Mouse (Mus musculus) liver, embryonic 12.5 days (tissue): Measurements from ENCODE around the gene Uqcc2. TPM values are rescaled to one million over a fixed set of nuclear protein-coding genes. Genes with fewer than 3 reads are reported as not detected.
A peak's percentile ranks its signal among the peaks of the same experiment; 100 is the strongest.

Source experiments
- ATAC-seq: fragments of 200-750 bp; cut with Nextera tagmentation; 2 replicates; pipeline ENCODE4 v1.8.0; 2017; ENCODE audit warnings: moderate number of reproducible peaks, mild to moderate bottlenecking, moderate library complexity
- H3K27ac ChIP-seq: fragments of 300-500 bp; sonication (generic); 2 replicates; pipeline ENCODE4 v1.5.1; 2016; ENCODE audit warnings: mild to moderate bottlenecking
- H3K27me3 ChIP-seq: fragments of 300-500 bp; sonication (generic); replicated peaks from 2 replicates; pipeline ENCODE4 v1.6.1; 2016; ENCODE audit warnings: mild to moderate bottlenecking, moderate library complexity
- H3K36me3 ChIP-seq: fragments of 300-500 bp; sonication (generic); 2 replicates; pipeline ENCODE4 v1.6.1; 2016; ENCODE audit warnings: mild to moderate bottlenecking, moderate library complexity
- H3K4me1 ChIP-seq: fragments of 300-500 bp; sonication (generic); 2 replicates; pipeline ENCODE4 v1.6.1; 2016
- H3K4me2 ChIP-seq: fragments of 300-500 bp; sonication (generic); 2 replicates; pipeline ENCODE4 v1.6.1; 2016; ENCODE audit warnings: mild to moderate bottlenecking, moderate library complexity
- H3K4me3 ChIP-seq: fragments of 300-500 bp; sonication (generic); 2 replicates; pipeline ENCODE4 v1.5.1; 2016; ENCODE audit warnings: mild to moderate bottlenecking, moderate library complexity
- H3K9ac ChIP-seq: fragments of 300-500 bp; sonication (generic); 2 replicates; pipeline ENCODE4 v1.6.1; 2016; ENCODE audit warnings: mild to moderate bottlenecking, moderate library complexity
- H3K9me3 ChIP-seq: fragments of 300-500 bp; sonication (generic); replicated peaks from 2 replicates; pipeline ENCODE4 v1.6.1; 2016; ENCODE audit warnings: mild to moderate bottlenecking, moderate library complexity
- WGBS: fragments of 180-500 bp; shearing (Covaris S2); methylation state at CpG from one replicate; pipeline ENCODE4 v1.1.7; 2016; ENCODE audit not compliant: insufficient replicate concordance; 5-methylcytosine and 5-hydroxymethylcytosine counted together
- polyA plus RNA-seq: library from polyadenylated mRNA; unstranded; fragments of >200 nt; fragmentation: Nextera tagmentation; extraction: Ambion mirVana; gene quantifications from 2 replicates; pipeline ENCODE4 v1.2.1, GENCODE M21; 2016

Gene Uqcc2
- polyA plus RNA-seq, 1 experiment from 2014 or later: 262 TPM

- peak; percentile 94 for ATAC-seq
- Histone ChIP-seq H3K9me3 (no peaks in the 10 kb centered on the region), H3K36me3 (no peaks in the 10 kb centered on the region), H3K4me1 (peaks cover 70% of the 10 kb centered on the region), H3K4me2 (peak overlapping the region; percentile 50), H3K27ac (peak overlapping the region; percentile 94), H3K27me3 (peaks cover 16% of the 10 kb centered on the region), H3K9ac (peak overlapping the region; percentile 62), H3K4me3 (no peak overlapping the region)
- 30% methylated on average over 8 of the region's 8 CpGs for WGBS
Measured at GRCm38 (mm10) chr17:27152976-27153723, 19.4 kb upstream of the Uqcc2 start.

DNA sequence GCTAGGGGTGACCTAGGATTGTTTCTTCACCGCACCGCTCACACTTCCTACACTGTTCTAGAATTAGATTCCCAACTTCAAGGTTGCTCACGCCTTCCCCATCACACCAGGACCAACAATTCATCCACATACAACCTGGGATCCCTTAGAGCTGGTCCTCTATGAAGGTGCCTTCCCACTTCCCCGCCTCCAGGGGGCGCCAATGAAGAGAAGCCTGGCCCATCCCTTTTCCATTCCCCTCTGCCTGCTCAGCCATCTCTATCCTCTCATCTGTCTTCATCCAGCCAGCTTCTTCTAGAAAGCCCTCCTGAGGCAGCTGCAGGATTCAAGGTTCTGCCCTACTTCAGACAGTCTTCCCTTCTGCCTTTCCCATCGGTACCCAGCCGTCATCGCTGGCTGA is 17.7 kb upstream of the Uqcc2 start:
- Histone ChIP-seq H3K27ac (no peak overlapping the region; the same call in 1 of the 2 replicates), H3K4me1 (peaks cover 67% of the 10 kb centered on the region)

GRCm38 (mm10) chr17:27150871-27151270 is 17.2 kb upstream of the Uqcc2 start:
- Histone ChIP-seq H3K9me3 (no peaks in the 10 kb centered on the region), H3K9ac (peak overlapping the region; percentile 40), H3K4me2 (no peak overlapping the region), H3K4me3 (no peak overlapping the region), H3K4me1 (peaks cover 67% of the 10 kb centered on the region), H3K27ac (peak overlapping the region; percentile 53), H3K36me3 (no peaks in the 10 kb centered on the region), H3K27me3 (peaks cover 25% of the 10 kb centered on the region)
- ATAC-seq: no peak
- 65% methylated on average over 7 of the region's 7 CpGs for WGBS

More for the DNA sequence above, 17.7 kb upstream of the Uqcc2 start:
- Histone ChIP-seq H3K36me3 (no peaks in the 10 kb centered on the region), H3K4me3 (no peak overlapping the region), H3K4me2 (no peak overlapping the region), H3K9ac (no peak overlapping the region), H3K9me3 (no peaks in the 10 kb centered on the region), H3K27me3 (peaks cover 20% of the 10 kb centered on the region)
- 63% methylated on average over 8 of the region's 8 CpGs for WGBS
- no peak for ATAC-seq

- no peak for ATAC-seq
- 28% methylated on average over 8 of the region's 8 CpGs for WGBS
- Histone ChIP-seq H3K4me3 (no peak overlapping the region), H3K27ac (no peak overlapping the region), H3K4me1 (peaks cover 35% of the 10 kb centered on the region), H3K4me2 (no peak overlapping the region), H3K9me3 (no peaks in the 10 kb centered on the region), H3K27me3 (peaks cover 62% of the 10 kb centered on the region), H3K36me3 (no peaks in the 10 kb centered on the region), H3K9ac (no peak overlapping the region)
Measured at GRCm38 (mm10) chr17:27146323-27146923, 12.7 kb upstream of the Uqcc2 start.

DNA sequence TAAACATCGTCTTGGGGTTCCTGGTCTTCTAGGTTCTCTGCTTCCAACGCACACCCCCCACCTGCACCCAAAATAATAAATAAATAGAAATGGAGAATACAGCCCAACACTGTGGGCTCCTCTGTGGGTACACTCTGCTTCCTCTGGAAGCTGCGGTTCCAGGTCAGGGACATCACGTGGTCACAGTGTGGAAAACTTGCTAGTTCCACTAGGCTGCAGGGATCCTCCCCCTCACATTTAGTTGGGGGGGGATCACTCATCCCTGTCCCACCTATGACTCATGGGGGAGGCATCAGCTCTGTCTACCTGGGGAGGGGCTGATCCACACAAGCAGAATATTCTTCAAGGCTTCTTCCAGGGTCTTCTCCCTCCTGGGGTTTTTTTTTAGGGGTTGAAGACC is 10.4 kb upstream of the Uqcc2 start:
- 56% methylated on average over 4 of the region's 4 CpGs for WGBS
- ATAC-seq: no peak
- H3K9ac ChIP-seq: no peak overlapping the region

GRCm38 (mm10) chr17:27141971-27142450 is 8.3 kb upstream of the Uqcc2 start:
- ATAC-seq: 0 out of 2 replicates have a peak, but pooled peaks have one; percentile 27
- no peak overlapping the region for H3K4me2 ChIP-seq
- 48% methylated on average over 10 of the region's 10 CpGs for WGBS

More for the DNA sequence above, 10.4 kb upstream of the Uqcc2 start:
- Histone ChIP-seq H3K4me3 (no peak overlapping the region), H3K27ac (no peak overlapping the region), H3K4me2 (no peak overlapping the region), H3K36me3 (no peaks in the 10 kb centered on the region), H3K9me3 (no peaks in the 10 kb centered on the region), H3K27me3 (peaks cover 66% of the 10 kb centered on the region), H3K4me1 (peaks cover 23% of the 10 kb centered on the region)

DNA sequence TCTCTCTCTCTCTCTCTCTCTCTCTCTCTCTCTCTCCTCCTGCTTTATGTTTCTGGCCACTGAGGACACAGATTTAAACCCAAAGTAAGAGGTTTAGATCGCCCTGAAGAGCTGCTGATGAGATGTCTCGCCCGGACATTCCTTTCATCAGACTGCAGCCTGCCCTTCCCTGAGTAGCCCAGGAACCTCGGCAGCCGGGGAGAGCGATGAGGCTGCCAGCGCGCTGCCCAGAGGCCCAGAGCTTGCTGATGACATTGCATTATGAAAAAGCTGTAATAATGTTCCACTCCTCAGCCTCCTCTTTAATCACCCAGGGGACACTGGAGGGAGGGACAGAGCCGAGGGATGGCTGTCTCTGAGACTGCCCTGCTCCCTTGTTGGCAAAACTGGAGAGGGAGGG is 6.5 kb upstream of the Uqcc2 start:
- Histone ChIP-seq H3K4me2 (no peak overlapping the region), H3K4me3 (no peak overlapping the region), H3K9ac (no peak overlapping the region), H3K4me1 (peaks cover 13% of the 10 kb centered on the region), H3K9me3 (no peaks in the 10 kb centered on the region), H3K27ac (no peak overlapping the region), H3K36me3 (no peaks in the 10 kb centered on the region), H3K27me3 (peaks cover 52% of the 10 kb centered on the region)
- ATAC-seq: no peak
- WGBS: 61% methylated on average over 9 of the region's 9 CpGs

More at GRCm38 (mm10) chr17:27141971-27142450, 8.3 kb upstream of the Uqcc2 start:
- peaks cover 68% of the 10 kb centered on the region for H3K27me3 ChIP-seq
- H3K4me3 ChIP-seq: no peak overlapping the region
- H3K9ac ChIP-seq: no peak overlapping the region
- no peaks in the 10 kb centered on the region for H3K36me3 ChIP-seq
- no peaks in the 10 kb centered on the region for H3K9me3 ChIP-seq
- H3K27ac ChIP-seq: no peak overlapping the region
- peaks cover 21% of the 10 kb centered on the region for H3K4me1 ChIP-seq

DNA sequence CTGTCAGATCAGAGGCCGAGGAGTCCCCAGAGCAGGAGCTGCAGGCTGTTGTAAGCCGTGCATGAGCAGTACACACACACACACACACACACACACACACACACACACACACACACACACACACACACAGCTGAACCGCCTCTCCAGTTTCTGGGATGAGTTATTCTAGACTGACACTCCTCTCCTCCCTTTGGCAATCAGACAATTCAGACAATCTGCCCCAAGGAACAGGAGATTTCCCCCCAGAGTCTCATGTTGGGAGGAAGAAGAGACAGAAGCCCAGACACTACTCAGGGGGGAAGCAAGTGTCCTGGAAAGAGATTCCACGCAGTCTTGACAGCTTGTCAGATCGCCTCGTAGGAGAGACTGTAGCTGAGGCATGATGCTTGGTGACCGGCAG is 5.6 kb upstream of the Uqcc2 start:
- Histone ChIP-seq H3K4me3 (no peak overlapping the region), H3K4me1 (peaks cover 23% of the 10 kb centered on the region), H3K27ac (no peak overlapping the region), H3K9ac (no peak overlapping the region), H3K27me3 (peaks cover 44% of the 10 kb centered on the region), H3K36me3 (no peaks in the 10 kb centered on the region), H3K4me2 (no peak overlapping the region), H3K9me3 (no peaks in the 10 kb centered on the region)
- 55% methylated on average over 7 of the region's 7 CpGs for WGBS
- ATAC-seq: no peak

- Histone ChIP-seq H3K27ac (no peak overlapping the region), H3K9ac (no peak overlapping the region), H3K36me3 (no peaks in the 10 kb centered on the region), H3K4me1 (peaks cover 28% of the 10 kb centered on the region), H3K9me3 (no peaks in the 10 kb centered on the region), H3K27me3 (peaks cover 39% of the 10 kb centered on the region), H3K4me2 (no peak overlapping the region), H3K4me3 (no peak overlapping the region)
- ATAC-seq: no peak
- 75% methylated on average over 9 of the region's 9 CpGs for WGBS
Measured at GRCm38 (mm10) chr17:27138396-27138795, 4.7 kb upstream of the Uqcc2 start.

GRCm38 (mm10) chr17:27134715-27135114 is 999 bp upstream of the Uqcc2 start:
- ATAC-seq: no peak
- H3K4me3 ChIP-seq: no peak overlapping the region
- 18% methylated on average over 3 of the region's 3 CpGs for WGBS
- H3K27ac ChIP-seq: no peak overlapping the region
- H3K27me3 ChIP-seq: peaks cover 9% of the 10 kb centered on the region; the same call in 1 of the 2 replicates
- no peak overlapping the region for H3K4me2 ChIP-seq
- peaks cover 59% of the 10 kb centered on the region for H3K4me1 ChIP-seq
- H3K9ac ChIP-seq: no peak overlapping the region
- no peaks in the 10 kb centered on the region for H3K9me3 ChIP-seq
- H3K36me3 ChIP-seq: peaks cover 9% of the 10 kb centered on the region; the same call in 1 of the 2 replicates

DNA sequence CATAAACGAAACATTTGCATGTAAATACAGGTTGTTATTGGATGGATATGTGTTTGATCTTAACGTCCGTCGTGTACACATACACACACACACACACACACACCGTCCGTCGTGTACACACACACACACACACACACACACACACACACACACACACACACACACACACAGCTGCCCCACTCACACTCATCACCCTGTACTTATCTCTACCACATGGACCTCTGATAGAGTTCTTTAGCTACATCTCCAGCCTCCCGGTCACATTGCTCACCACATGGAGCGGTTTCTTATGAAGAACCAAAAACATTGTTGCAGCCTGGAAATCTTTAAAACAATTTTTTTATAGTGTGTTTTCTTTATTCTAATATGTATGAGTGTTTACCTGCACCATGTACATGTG is 471 bp upstream of the Uqcc2 start:
- peak; percentile 67 for ATAC-seq
- 15% methylated on average over 9 of the region's 9 CpGs for WGBS
- H3K4me1 ChIP-seq: peaks cover 59% of the 10 kb centered on the region
- no peaks in the 10 kb centered on the region for H3K9me3 ChIP-seq
- peaks cover 14% of the 10 kb centered on the region for H3K36me3 ChIP-seq
- H3K4me2 ChIP-seq: peak overlapping the region; percentile 68
- peak overlapping the region; percentile 73 for H3K4me3 ChIP-seq
- peaks cover 4% of the 10 kb centered on the region; the same call in 1 of the 2 replicates for H3K27me3 ChIP-seq
- H3K27ac ChIP-seq: peak overlapping the region; percentile 76
- peak overlapping the region; percentile 73; the same call in 1 of the 2 replicates for H3K9ac ChIP-seq

- no peak for ATAC-seq
- H3K4me1 ChIP-seq: peaks cover 62% of the 10 kb centered on the region
- H3K9me3 ChIP-seq: no peaks in the 10 kb centered on the region
- H3K4me2 ChIP-seq: no peak overlapping the region
- WGBS: 84% methylated on average over 10 of the region's 10 CpGs
- no peaks in the 10 kb centered on the region for H3K27me3 ChIP-seq
- H3K4me3 ChIP-seq: no peak overlapping the region
- no peak overlapping the region for H3K9ac ChIP-seq
- peaks cover 29% of the 10 kb centered on the region for H3K36me3 ChIP-seq
- H3K27ac ChIP-seq: no peak overlapping the region
Measured at GRCm38 (mm10) chr17:27132238-27132637, 1.5 kb downstream of the Uqcc2 start.
